Mouse (Mus musculus) C2C12 (cell line): ENCODE results near the gene Tkt. TPM values are rescaled to one million over a fixed set of nuclear protein-coding genes. Genes with fewer than 3 reads are reported as not detected.

ENCODE experiments used
- H3K27me3 ChIP-seq: one replicate; pipeline ENCODE4 v1.6.1; 2011; ENCODE audit not compliant: control insufficient read depth, insufficient read depth, insufficient read length
- H3K36me3 ChIP-seq: one replicate; pipeline ENCODE4 v1.6.1; 2011; ENCODE audit not compliant: control insufficient read depth, insufficient read depth
- H3K4me3 ChIP-seq: one replicate; pipeline ENCODE4 v1.5.1; 2011; ENCODE audit warnings: mild to moderate bottlenecking, control low read depth; ENCODE audit not compliant: poor library complexity, insufficient read depth, severe bottlenecking
- H3K79me2 ChIP-seq: one replicate; pipeline ENCODE4 v1.6.1; 2011; ENCODE audit not compliant: control insufficient read depth, insufficient read depth
- H3K79me3 ChIP-seq: one replicate; pipeline ENCODE4 v1.6.1; 2011; ENCODE audit warnings: low read depth, control low read depth
- H3ac ChIP-seq: one replicate; pipeline ENCODE3; 2011; ENCODE audit warnings: low read depth; ENCODE audit not compliant: control insufficient read depth, insufficient read length
- CEBPB ChIP-seq: IDR thresholded peaks from one replicate; pipeline ENCODE4 v1.6.1; 2011; ENCODE audit warnings: low read depth, mild to moderate bottlenecking, control low read depth, moderate library complexity
- CTCF ChIP-seq: IDR thresholded peaks from one replicate; pipeline ENCODE4 v1.5.1; 2011; ENCODE audit not compliant: control insufficient read depth, insufficient read depth, insufficient read length
- FOSL1 ChIP-seq: IDR thresholded peaks from one replicate; pipeline ENCODE4 v1.8.0; 2011; ENCODE audit warnings: mild to moderate bottlenecking, low read length; ENCODE audit not compliant: poor library complexity, insufficient read depth, severe bottlenecking
- MAX ChIP-seq: IDR thresholded peaks from one replicate; pipeline ENCODE4 v1.6.1; 2011; ENCODE audit warnings: mild to moderate bottlenecking, control low read depth
- MYOD1 ChIP-seq: IDR thresholded peaks from one replicate; pipeline ENCODE4 v1.6.1; 2011; ENCODE audit warnings: low read depth; ENCODE audit not compliant: control insufficient read depth, insufficient read length
- MYOG ChIP-seq: IDR thresholded peaks from one replicate; pipeline ENCODE4 v1.6.1; 2011; ENCODE audit not compliant: control insufficient read depth, insufficient read length; ENCODE audit errors: extremely low read depth
- USF1 ChIP-seq: IDR thresholded peaks from one replicate; pipeline ENCODE4 v1.6.1; 2011; ENCODE audit warnings: low read depth, mild to moderate bottlenecking, control low read depth, moderate library complexity
- polyA plus RNA-seq: library from polyadenylated mRNA; unstranded; fragments of >200 nt; fragmentation: generic; extraction: Trizol; gene quantifications from one replicate; pipeline ENCODE4 v1.2.1, GENCODE M21; 2012; ENCODE audit warnings: missing spikeins

Gene Tkt
- polyA plus RNA-seq, 1 experiment = 86.5 TPM

DNA sequence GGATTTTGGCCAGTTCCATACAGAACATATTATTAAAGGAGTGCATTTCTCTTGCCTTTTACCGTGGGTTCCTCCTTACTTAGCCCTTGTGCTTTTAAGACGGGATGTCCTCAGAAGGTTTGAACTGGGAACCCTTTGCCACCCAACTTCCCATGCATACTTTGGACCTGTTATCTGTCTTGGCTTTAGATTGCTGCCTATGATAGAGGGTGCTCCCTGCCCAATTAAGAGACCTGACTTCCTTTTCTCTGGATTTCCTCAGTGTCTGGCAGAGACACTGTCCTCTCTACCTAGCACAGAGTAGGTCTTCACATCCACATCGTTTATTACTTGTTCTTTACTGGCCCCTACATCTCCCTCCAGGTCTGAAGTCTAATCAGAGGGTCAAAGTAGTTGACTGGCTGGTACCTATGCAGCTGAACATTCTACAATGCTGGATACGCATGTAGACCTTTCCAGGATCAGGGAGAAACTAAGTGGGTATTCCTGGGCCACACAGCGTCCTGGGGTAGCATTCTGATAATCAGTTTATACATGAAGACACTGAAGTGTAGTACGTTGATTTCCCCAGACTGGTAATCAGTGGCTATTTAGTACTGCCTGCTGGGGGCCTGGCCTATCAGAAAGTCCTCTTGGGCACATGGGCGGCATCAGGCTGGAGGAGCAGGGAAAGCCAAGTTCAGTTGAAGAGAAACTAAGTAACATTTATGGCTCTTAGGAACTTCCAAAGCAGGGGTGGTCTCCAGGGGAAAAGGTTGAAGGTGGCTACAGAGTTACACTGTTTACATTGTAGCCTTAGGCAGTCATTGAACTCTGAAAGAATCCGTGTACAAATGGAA is 2.3 kb downstream of the Tkt start:
- peak overlapping the region; percentile 69 for H3K4me3 ChIP-seq
- H3K79me3 ChIP-seq = peaks cover 59% of the 10 kb centered on the region
- no peak for TF ChIP-seq CEBPB
- no peak for TF ChIP-seq CTCF
- no peak for TF ChIP-seq MYOD1
- no peak for TF ChIP-seq MAX
- TF ChIP-seq FOSL1 = no peak
- no peak for TF ChIP-seq USF1
- TF ChIP-seq MYOG = no peak
- H3K36me3 ChIP-seq = peaks cover 33% of the 10 kb centered on the region
- peaks cover 65% of the 10 kb centered on the region for H3K79me2 ChIP-seq
- H3ac ChIP-seq = peak overlapping the region; percentile 10
- no peaks in the 10 kb centered on the region for H3K27me3 ChIP-seq

GRCm38 (mm10) chr14:30551509-30551908 is 3.4 kb downstream of the Tkt start:
- peaks cover 43% of the 10 kb centered on the region for H3K36me3 ChIP-seq
- no peaks in the 10 kb centered on the region for H3K27me3 ChIP-seq
- H3ac ChIP-seq = no peak overlapping the region
- no peak for TF ChIP-seq CTCF
- TF ChIP-seq MYOD1 = no peak
- TF ChIP-seq MAX = no peak
- no peak for TF ChIP-seq CEBPB
- no peak for TF ChIP-seq MYOG
- no peak for TF ChIP-seq FOSL1
- no peak for TF ChIP-seq USF1
- H3K4me3 ChIP-seq = no peak overlapping the region
- peaks cover 69% of the 10 kb centered on the region for H3K79me3 ChIP-seq
- peaks cover 75% of the 10 kb centered on the region for H3K79me2 ChIP-seq

GRCm38 (mm10) chr14:30551981-30552380 is 3.8 kb downstream of the Tkt start:
- no peaks in the 10 kb centered on the region for H3K27me3 ChIP-seq
- no peak overlapping the region for H3K4me3 ChIP-seq

GRCm38 (mm10) chr14:30553185-30553584 is 5.0 kb downstream of the Tkt start:
- H3ac ChIP-seq = no peak overlapping the region
- peaks cover 82% of the 10 kb centered on the region for H3K79me3 ChIP-seq
- TF ChIP-seq MYOD1 (no peak), MAX (no peak), USF1 (no peak), FOSL1 (no peak), MYOG (no peak), CTCF (no peak), CEBPB (no peak)
- H3K36me3 ChIP-seq = peaks cover 49% of the 10 kb centered on the region
- H3K79me2 ChIP-seq = peaks cover 92% of the 10 kb centered on the region
- no peak overlapping the region for H3K4me3 ChIP-seq
- H3K27me3 ChIP-seq = no peaks in the 10 kb centered on the region

More at GRCm38 (mm10) chr14:30551981-30552380, 3.8 kb downstream of the Tkt start:
- peaks cover 73% of the 10 kb centered on the region for H3K79me3 ChIP-seq
- peaks cover 44% of the 10 kb centered on the region for H3K36me3 ChIP-seq
- H3ac ChIP-seq = no peak overlapping the region
- H3K79me2 ChIP-seq = peaks cover 80% of the 10 kb centered on the region
- TF ChIP-seq FOSL1 = no peak
- no peak for TF ChIP-seq CTCF
- no peak for TF ChIP-seq MAX
- TF ChIP-seq USF1 = no peak
- TF ChIP-seq MYOG = no peak
- TF ChIP-seq MYOD1 = no peak
- TF ChIP-seq CEBPB = no peak

- TF ChIP-seq USF1 (no peak), FOSL1 (no peak)
- Histone ChIP-seq H3K79me2 (peaks cover 70% of the 10 kb centered on the region), H3K27me3 (no peaks in the 10 kb centered on the region), H3K79me3 (peaks cover 62% of the 10 kb centered on the region), H3K4me3 (no peak overlapping the region), H3ac (no peak overlapping the region), H3K36me3 (peaks cover 69% of the 10 kb centered on the region)
These were observed 8.5 kb downstream of the Tkt start for GRCm38 (mm10) chr14:30556651-30557050.
